Mouse (Mus musculus): ENCODE measurements around the gene Nup93. TPM values are rescaled to one million over a fixed set of nuclear protein-coding genes. Genes with fewer than 3 reads are reported as not detected.

Nup93 gene
- total RNA-seq, 4 experiments from 2014 or later, result 56.4 to 66.3 (median 63.1) TPM

GRCm38 (mm10) chr8:94266344-94267191, 52.2 kb downstream of the Nup93 start:
- peak in 1 of 2 experiments; percentile 48 for DNase-seq (ENCODE audit: low spot score in 2 of 2)

GRCm38 (mm10) chr8:94268359-94268890, 54.1 kb downstream of the Nup93 start:
- no peak for DNase-seq (ENCODE audit: low spot score in 2 of 2)

GRCm38 (mm10) chr8:94270309-94270708, 55.9 kb downstream of the Nup93 start:
- no peak for DNase-seq (ENCODE audit: low spot score in 2 of 2)

GRCm38 (mm10) chr8:94271102-94271501, 56.7 kb downstream of the Nup93 start:
- DNase-seq (ENCODE audit: low spot score in 2 of 2), result no peak

- no peak for DNase-seq (ENCODE audit: low spot score in 2 of 2)
These were observed 58.2 kb downstream of the Nup93 start for GRCm38 (mm10) chr8:94272612-94273011.

GRCm38 (mm10) chr8:94273289-94273850, 59.0 kb downstream of the Nup93 start:
- DNase-seq (ENCODE audit: low spot score in 2 of 2), result no peak

GRCm38 (mm10) chr8:94274030-94274429, 59.7 kb downstream of the Nup93 start:
- DNase-seq (ENCODE audit: low spot score in 2 of 2), result no peak

- DNase-seq (ENCODE audit: low spot score in 2 of 2), result no peak
These were observed 63.9 kb downstream of the Nup93 start for GRCm38 (mm10) chr8:94278295-94278694.

GRCm38 (mm10) chr8:94280001-94280613, 65.7 kb downstream of the Nup93 start:
- DNase-seq (ENCODE audit: low spot score in 2 of 2), result no peak

- DNase-seq (ENCODE audit: low spot score in 2 of 2), result no peak
These were observed 68.2 kb downstream of the Nup93 start for GRCm38 (mm10) chr8:94282453-94282985.

GRCm38 (mm10) chr8:94284204-94284603, 69.8 kb downstream of the Nup93 start:
- DNase-seq (ENCODE audit: low spot score in 2 of 2), result no peak

GRCm38 (mm10) chr8:94290606-94291005, 76.2 kb downstream of the Nup93 start:
- DNase-seq (ENCODE audit: low spot score in 2 of 2), result peak in 1 of 2 experiments; percentile 34

- peak in 1 of 2 experiments; percentile 44 for DNase-seq (ENCODE audit: low spot score in 2 of 2)
These were observed 77.7 kb downstream of the Nup93 start for GRCm38 (mm10) chr8:94292072-94292471.

- DNase-seq (ENCODE audit: low spot score in 2 of 2), result no peak
These were observed 78.3 kb downstream of the Nup93 start for GRCm38 (mm10) chr8:94292626-94293025.

- no peak for DNase-seq (ENCODE audit: low spot score in 2 of 2)
These were observed 81.3 kb downstream of the Nup93 start for GRCm38 (mm10) chr8:94295687-94296086.

- DNase-seq (ENCODE audit: low spot score in 2 of 2), result no peak
These were observed 82.1 kb downstream of the Nup93 start for GRCm38 (mm10) chr8:94296312-94296991.

- DNase-seq (ENCODE audit: low spot score in 2 of 2), result no peak
These were observed 82.7 kb downstream of the Nup93 start for GRCm38 (mm10) chr8:94297101-94297500.

- no peak for DNase-seq (ENCODE audit: low spot score in 2 of 2)
These were observed 86.4 kb downstream of the Nup93 start for GRCm38 (mm10) chr8:94300809-94301208.

- DNase-seq (ENCODE audit: low spot score in 2 of 2), result no peak
These were observed 90.0 kb downstream of the Nup93 start for GRCm38 (mm10) chr8:94304412-94304811.

- DNase-seq (ENCODE audit: low spot score in 2 of 2), result no peak
These were observed 92.7 kb downstream of the Nup93 start for GRCm38 (mm10) chr8:94306989-94307513.

GRCm38 (mm10) chr8:94307652-94308051, 93.3 kb downstream of the Nup93 start:
- no peak for DNase-seq (ENCODE audit: low spot score in 2 of 2)

Data from layer of hippocampus, adult 8-10 months (tissue).